Mouse (Mus musculus): ENCODE results near the gene Ankrd50. TPM values are rescaled to one million over a fixed set of nuclear protein-coding genes. Genes with fewer than 3 reads are reported as not detected.

The Ankrd50 gene
- 5.8 and 9.1 TPM in 2 replicates for polyA plus RNA-seq (2015; fragmentation: Nextera tagmentation; extraction: Ambion mirVana)

GRCm38 (mm10) chr3:38484191-38485106 lies at the start of gene Ankrd50:
Ankrd50 (minus strand) TSS chr3:38484844.

Data from spleen, postnatal 0 days (tissue).